Mouse (Mus musculus) embryonic facial prominence, embryonic 12.5 days (tissue): ENCODE measurements around the gene S100pbp. TPM values are rescaled to one million over a fixed set of nuclear protein-coding genes. Genes with fewer than 3 reads are reported as not detected.

Experiments
- ATAC-seq: fragments of 200-750 bp; cut with Nextera tagmentation; 2 replicates; pipeline ENCODE4 v1.8.0; 2017; ENCODE audit not compliant: insufficient number of reproducible peaks, insufficient read depth, low FRiP score, low TSS enrichment
- H3K27ac ChIP-seq: fragments of 300-500 bp; sonication (generic); 2 replicates; pipeline ENCODE4 v1.5.1; 2016; ENCODE audit warnings: mild to moderate bottlenecking
- H3K27me3 ChIP-seq: fragments of 300-500 bp; sonication (generic); 2 replicates; pipeline ENCODE4 v1.6.1; 2016; ENCODE audit warnings: mild to moderate bottlenecking, moderate library complexity
- H3K36me3 ChIP-seq: fragments of 300-500 bp; sonication (generic); 2 replicates; pipeline ENCODE4 v1.6.1; 2016; ENCODE audit warnings: mild to moderate bottlenecking
- H3K4me1 ChIP-seq: fragments of 300-500 bp; sonication (generic); 2 replicates; pipeline ENCODE4 v1.6.1; 2016
- H3K4me2 ChIP-seq: fragments of 300-500 bp; sonication (generic); replicated peaks from 2 replicates; pipeline ENCODE4 v1.6.1; 2016; ENCODE audit warnings: mild to moderate bottlenecking, moderate library complexity
- H3K4me3 ChIP-seq: fragments of 300-500 bp; sonication (generic); 2 replicates; pipeline ENCODE4 v1.5.1; 2016; ENCODE audit warnings: mild to moderate bottlenecking
- H3K9ac ChIP-seq: fragments of 300-500 bp; sonication (generic); 2 replicates; pipeline ENCODE4 v1.6.1; 2016; ENCODE audit warnings: mild to moderate bottlenecking, moderate library complexity
- H3K9me3 ChIP-seq: fragments of 300-500 bp; sonication (generic); 2 replicates; pipeline ENCODE4 v1.6.1; 2016; ENCODE audit warnings: mild to moderate bottlenecking, moderate library complexity
- WGBS: fragments of 180-500 bp; shearing (Covaris S2); methylation state at CpG from one replicate; pipeline ENCODE4 v1.1.7; 2016; 5-methylcytosine and 5-hydroxymethylcytosine counted together
- polyA plus RNA-seq: library from polyadenylated mRNA; unstranded; fragments of >200 nt; fragmentation: Nextera tagmentation; extraction: Ambion mirVana; gene quantifications from 2 replicates; pipeline ENCODE4 v1.2.1, GENCODE M21; 2016

Gene S100pbp
- polyA plus RNA-seq, 1 experiment from 2014 or later = 28.7 TPM

GRCm38 (mm10) chr4:129227985-129228381, 38.5 kb upstream of the S100pbp start:
- H3K27me3 ChIP-seq = peaks cover 17% of the 10 kb centered on the region
- H3K4me3 ChIP-seq = no peak overlapping the region
- ATAC-seq = no peak
- 27% methylated on average over 8 of the region's 8 CpGs for WGBS
- H3K36me3 ChIP-seq = peaks cover 4% of the 10 kb centered on the region; the same call in 1 of the 2 replicates
- no peaks in the 10 kb centered on the region for H3K9me3 ChIP-seq
- peak overlapping the region; percentile 23; the same call in 1 of the 2 replicates for H3K27ac ChIP-seq
- peak overlapping the region; percentile 40 for H3K4me2 ChIP-seq
- no peak overlapping the region; the same call in 1 of the 2 replicates for H3K9ac ChIP-seq
- H3K4me1 ChIP-seq = peaks cover 57% of the 10 kb centered on the region

- Histone ChIP-seq H3K36me3 (peaks cover 7% of the 10 kb centered on the region; the same call in 1 of the 2 replicates), H3K9ac (peak overlapping the region; percentile 19), H3K27me3 (peaks cover 23% of the 10 kb centered on the region), H3K4me3 (peak overlapping the region; percentile 24), H3K9me3 (no peaks in the 10 kb centered on the region), H3K4me1 (peaks cover 56% of the 10 kb centered on the region), H3K27ac (peak overlapping the region; percentile 65), H3K4me2 (peak overlapping the region; percentile 40)
- ATAC-seq = no peak
- WGBS = 7% methylated on average over 22 of the region's 22 CpGs
Observed at GRCm38 (mm10) chr4:129227170-129227984, 37.9 kb upstream of the S100pbp start.

GRCm38 (mm10) chr4:129226441-129226963, 37.0 kb upstream of the S100pbp start:
- ATAC-seq = peak; percentile 42; the same call in 1 of the 2 replicates
- H3K4me2 ChIP-seq = peak overlapping the region; percentile 40
- peak overlapping the region; percentile 65 for H3K27ac ChIP-seq
- H3K36me3 ChIP-seq = peaks cover 16% of the 10 kb centered on the region; the same call in 1 of the 2 replicates
- peaks cover 52% of the 10 kb centered on the region for H3K4me1 ChIP-seq
- H3K4me3 ChIP-seq = peak overlapping the region; percentile 24
- H3K9me3 ChIP-seq = no peaks in the 10 kb centered on the region
- peaks cover 29% of the 10 kb centered on the region for H3K27me3 ChIP-seq
- 10% methylated on average over 5 of the region's 5 CpGs for WGBS
- no peak overlapping the region; the same call in 1 of the 2 replicates for H3K9ac ChIP-seq

- no peak overlapping the region for H3K4me2 ChIP-seq
- no peak overlapping the region for H3K4me3 ChIP-seq
- no peak for ATAC-seq
- no peak overlapping the region for H3K9ac ChIP-seq
- H3K36me3 ChIP-seq = peaks cover 28% of the 10 kb centered on the region
- H3K9me3 ChIP-seq = no peaks in the 10 kb centered on the region
- H3K27me3 ChIP-seq = peaks cover 29% of the 10 kb centered on the region
- 96% methylated on average over 12 of the region's 12 CpGs for WGBS
- H3K4me1 ChIP-seq = peaks cover 55% of the 10 kb centered on the region
- no peak overlapping the region for H3K27ac ChIP-seq
Observed at GRCm38 (mm10) chr4:129225315-129225714, 35.8 kb upstream of the S100pbp start.

- 22% methylated on average over 55 of the region's 55 CpGs for WGBS
- Histone ChIP-seq H3K27me3 (peaks cover 29% of the 10 kb centered on the region), H3K4me1 (peaks cover 60% of the 10 kb centered on the region), H3K4me3 (peak overlapping the region; percentile 15), H3K36me3 (peaks cover 41% of the 10 kb centered on the region), H3K9ac (peak overlapping the region; percentile 17; the same call in 1 of the 2 replicates), H3K9me3 (no peaks in the 10 kb centered on the region), H3K4me2 (peak overlapping the region; percentile 48), H3K27ac (0 out of 2 replicates have a peak overlapping the region, but pooled peaks have one; percentile 1)
- ATAC-seq = 0 out of 2 replicates have a peak, but pooled peaks have one; percentile 6
Observed at GRCm38 (mm10) chr4:129223421-129224281, 34.1 kb upstream of the S100pbp start.

GRCm38 (mm10) chr4:129222019-129222925, 32.7 kb upstream of the S100pbp start:
- no peak overlapping the region for H3K27ac ChIP-seq
- H3K36me3 ChIP-seq = peaks cover 53% of the 10 kb centered on the region
- peaks cover 29% of the 10 kb centered on the region for H3K27me3 ChIP-seq

GRCm38 (mm10) chr4:129221097-129222010, 31.8 kb upstream of the S100pbp start:
- H3K27me3 ChIP-seq = peaks cover 29% of the 10 kb centered on the region
- 73% methylated on average over 23 of the region's 23 CpGs for WGBS

More at GRCm38 (mm10) chr4:129222019-129222925, 32.7 kb upstream of the S100pbp start:
- Histone ChIP-seq H3K4me2 (no peak overlapping the region), H3K9ac (no peak overlapping the region), H3K4me3 (no peak overlapping the region), H3K9me3 (no peaks in the 10 kb centered on the region), H3K4me1 (peaks cover 52% of the 10 kb centered on the region)
- WGBS = 67% methylated on average over 31 of the region's 31 CpGs
- no peak for ATAC-seq

GRCm38 (mm10) chr4:129220376-129221089, 31.0 kb upstream of the S100pbp start:
- Histone ChIP-seq H3K27ac (no peak overlapping the region), H3K9me3 (no peaks in the 10 kb centered on the region), H3K27me3 (peaks cover 24% of the 10 kb centered on the region), H3K9ac (no peak overlapping the region), H3K36me3 (peaks cover 70% of the 10 kb centered on the region), H3K4me1 (peaks cover 35% of the 10 kb centered on the region), H3K4me3 (no peak overlapping the region), H3K4me2 (no peak overlapping the region)
- no peak for ATAC-seq
- WGBS = 72% methylated on average over 7 of the region's 7 CpGs

More at GRCm38 (mm10) chr4:129221097-129222010, 31.8 kb upstream of the S100pbp start:
- Histone ChIP-seq H3K27ac (no peak overlapping the region), H3K4me2 (no peak overlapping the region), H3K9ac (no peak overlapping the region), H3K36me3 (peaks cover 63% of the 10 kb centered on the region), H3K4me1 (peaks cover 43% of the 10 kb centered on the region), H3K9me3 (no peaks in the 10 kb centered on the region), H3K4me3 (no peak overlapping the region)
- no peak for ATAC-seq

- no peak for ATAC-seq
- no peak overlapping the region for H3K9ac ChIP-seq
- 79% methylated on average over 10 of the region's 10 CpGs for WGBS
- H3K36me3 ChIP-seq = peaks cover 79% of the 10 kb centered on the region
- no peaks in the 10 kb centered on the region for H3K9me3 ChIP-seq
- no peak overlapping the region for H3K4me3 ChIP-seq
- peaks cover 21% of the 10 kb centered on the region for H3K27me3 ChIP-seq
- peaks cover 25% of the 10 kb centered on the region for H3K4me1 ChIP-seq
- H3K27ac ChIP-seq = peak overlapping the region; percentile 67
- H3K4me2 ChIP-seq = no peak overlapping the region
Observed at GRCm38 (mm10) chr4:129219198-129219597, 29.7 kb upstream of the S100pbp start.
